Mouse (Mus musculus): Measurements from ENCODE around the gene Slc25a40. TPM values are rescaled to one million over a fixed set of nuclear protein-coding genes. Genes with fewer than 3 reads are reported as not detected.

Slc25a40 gene
- total RNA-seq (2021), result 10 to 100 TPM; 14.9 to 16.3 TPM

DNA sequence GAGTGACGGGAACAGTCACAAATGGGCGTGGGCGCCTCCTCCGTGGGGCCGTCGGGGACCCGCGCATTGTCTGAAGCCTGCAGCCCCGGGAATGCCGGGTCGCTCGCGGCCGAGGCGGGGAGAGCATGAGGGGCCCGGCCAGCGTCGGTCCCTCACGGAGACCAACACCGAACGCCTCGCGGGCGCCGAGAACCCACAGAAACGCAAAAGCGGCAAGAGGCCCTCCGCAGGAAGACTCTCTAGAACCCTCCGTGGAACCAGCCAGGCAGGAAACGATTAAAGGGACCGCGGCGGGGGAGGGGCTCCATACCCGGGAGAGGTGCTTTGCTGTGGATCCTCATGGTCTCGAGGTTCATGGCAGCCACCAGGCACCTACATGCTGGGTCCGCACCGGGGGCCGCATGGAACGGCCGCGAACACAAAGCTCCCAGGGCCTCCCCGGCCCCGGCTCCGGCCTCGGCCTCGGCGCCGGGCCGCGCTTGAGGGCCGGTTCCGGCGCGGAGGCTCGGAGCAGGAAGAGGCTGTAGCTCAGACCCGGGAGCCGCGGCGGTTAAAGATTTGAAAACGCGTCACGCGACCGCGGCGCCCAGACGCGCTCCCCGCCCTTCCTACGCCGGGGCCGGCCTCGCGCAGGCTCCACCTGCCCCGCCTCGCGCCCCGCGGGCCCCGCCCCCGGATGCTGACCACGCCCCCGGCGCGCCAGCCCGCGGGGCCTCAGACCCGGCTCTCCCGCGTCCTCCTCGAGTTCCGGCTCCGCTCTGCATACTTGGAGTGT lies at the start of gene Slc25a40, which contains the start of gene Dbf4:
Gene Slc25a40 (plus strand): TSS at position 694 of the 775 bp plus-strand sequence.
Gene Dbf4 (minus strand): TSS at position 560 of the 775 bp plus-strand sequence.
- intact Hi-C loops (cut with DNase I), result loop anchor here (10.0 kb wide), 1 partner anchor 258 kb away; no protein-coding TSS in a partner anchor
- DNase-seq, result peak; percentile 93

DNA sequence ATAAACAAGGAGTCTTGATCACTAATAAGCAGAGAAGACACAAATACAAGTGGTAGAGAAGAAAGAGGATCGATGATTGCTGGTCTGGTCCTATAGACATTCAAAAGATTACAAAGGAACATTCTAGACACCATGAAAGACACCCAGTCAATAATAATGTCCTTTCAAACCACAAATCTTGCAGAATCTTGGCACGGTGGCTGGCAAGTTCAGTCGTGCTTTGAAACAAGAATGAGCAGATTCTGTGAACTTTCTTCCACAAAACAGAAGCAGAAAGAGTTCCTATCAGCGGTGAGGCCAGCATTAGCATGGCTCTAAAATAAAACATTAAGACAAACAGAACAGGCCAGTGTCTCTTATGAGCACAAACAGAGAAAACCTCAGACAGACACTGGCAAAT lies 49.2 kb upstream of the Slc25a40 start:
- intact Hi-C loops (cut with DNase I), result no loop called here
- no peak for DNase-seq

DNA sequence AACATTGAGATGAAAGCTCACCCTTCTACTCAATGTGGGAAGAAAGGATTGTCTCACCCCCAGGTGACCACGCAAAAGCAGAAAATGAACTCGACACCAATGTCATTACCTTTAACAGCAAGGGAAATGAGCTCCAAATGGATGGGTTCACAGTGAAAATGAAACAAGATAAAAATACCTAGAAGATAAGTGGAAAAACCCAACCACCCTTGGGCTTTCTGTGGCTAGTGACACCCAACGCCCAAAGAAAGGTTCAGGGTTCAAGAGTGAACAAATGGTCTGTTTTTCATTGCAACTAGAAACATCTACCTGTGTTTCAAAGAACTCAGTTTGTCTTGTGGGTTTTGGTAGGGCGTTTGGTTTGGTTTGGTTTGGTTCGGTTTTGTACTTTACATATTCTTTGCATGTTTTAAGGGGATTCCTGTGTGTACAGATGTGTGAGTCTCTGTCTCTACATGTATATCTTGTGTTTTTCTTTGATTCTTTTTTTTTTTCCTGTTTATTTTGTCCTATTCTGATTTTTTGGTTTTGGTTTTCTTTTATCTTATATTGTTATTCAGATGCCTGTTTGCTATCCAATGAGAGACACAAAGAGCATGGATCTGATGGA lies 48.2 kb upstream of the Slc25a40 start:
- DNase-seq, result no peak
- intact Hi-C loops (cut with DNase I), result no loop called here

DNA sequence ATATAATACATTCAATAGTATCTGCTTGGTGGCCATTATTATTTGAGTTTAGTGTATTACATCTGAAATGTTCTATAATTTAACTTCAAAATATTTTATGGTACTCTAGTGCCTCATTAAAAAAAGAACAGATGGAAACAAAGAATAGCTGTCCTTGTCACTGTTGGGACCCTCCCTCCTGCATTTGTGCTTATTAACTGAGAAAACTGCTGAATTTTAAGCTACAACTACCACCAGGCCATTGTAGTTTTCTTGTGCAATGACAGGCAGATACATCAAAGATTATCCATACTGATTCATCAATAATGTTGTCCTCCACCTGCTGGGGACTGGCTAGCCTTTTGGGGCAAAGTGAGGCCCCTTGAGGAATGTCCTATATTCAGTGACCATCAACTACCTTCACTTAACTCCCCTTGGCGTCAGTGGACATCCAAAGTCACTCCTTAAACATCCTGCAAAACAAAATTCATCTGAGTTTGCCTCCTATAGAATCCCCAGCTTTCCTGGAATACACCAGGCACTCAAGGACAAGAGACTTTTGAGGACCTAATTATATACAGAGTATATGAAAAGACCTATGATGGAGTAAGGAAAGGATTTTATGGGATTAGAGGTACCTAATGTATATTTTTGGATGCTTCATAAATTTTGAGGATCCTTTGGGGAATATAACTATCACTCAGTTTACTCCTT lies 28.6 kb upstream of the Slc25a40 start:
- intact Hi-C loops (cut with DNase I), result no loop called here

DNA sequence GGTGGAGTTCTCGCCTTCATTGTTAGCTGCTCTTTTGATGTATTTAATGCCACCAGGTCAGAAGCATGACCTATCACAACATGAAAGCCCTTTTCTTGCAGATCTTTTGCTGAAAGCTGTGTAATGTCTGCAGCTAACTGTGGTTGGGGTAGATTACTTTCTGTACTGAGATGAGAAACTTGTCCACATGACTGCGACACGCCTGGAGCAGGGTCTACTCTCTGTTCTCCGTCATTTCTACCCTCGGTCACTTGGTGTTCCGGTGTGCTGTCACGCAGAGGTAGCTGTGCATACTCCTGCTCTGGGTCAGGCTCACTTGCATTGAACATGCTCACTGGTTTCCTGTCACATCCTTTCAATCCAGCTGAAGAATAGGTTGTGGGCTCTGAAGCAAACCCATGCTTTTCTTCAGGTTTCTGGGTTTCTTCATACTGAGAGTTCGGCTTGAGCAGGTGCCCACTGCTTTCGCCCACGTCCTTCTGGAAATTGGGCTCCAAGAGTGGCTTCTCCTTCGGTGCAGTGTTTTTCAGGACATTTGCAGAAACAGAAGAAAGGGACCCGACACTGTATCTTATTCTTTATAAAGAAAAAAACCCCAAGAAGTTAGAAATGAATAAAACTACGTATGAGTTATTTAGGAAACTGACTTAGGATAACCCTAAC lies 24.9 kb upstream of the Slc25a40 start:
- DNase-seq, result no peak
- intact Hi-C loops (cut with DNase I), result no loop called here

More for the DNA sequence above, 28.6 kb upstream of the Slc25a40 start:
- no peak for DNase-seq

DNA sequence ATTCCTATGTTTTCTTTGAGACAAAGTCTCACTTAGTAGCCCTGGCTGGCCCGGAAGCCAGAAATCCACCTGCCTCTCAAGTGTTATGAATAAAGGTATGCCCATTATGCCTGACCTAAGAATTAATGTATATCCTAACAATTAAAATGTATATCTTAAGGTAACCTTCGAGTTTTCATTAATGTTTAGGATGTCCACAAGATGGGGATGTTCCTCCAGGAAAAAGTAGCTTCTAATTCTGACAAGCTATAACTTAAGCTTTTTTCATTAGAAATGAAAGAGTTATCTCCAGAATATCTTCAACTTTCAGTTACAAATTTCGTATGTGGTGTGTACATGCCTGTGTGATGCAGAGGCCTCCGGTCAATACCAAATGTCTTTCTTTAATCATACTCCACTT lies 13.9 kb upstream of the Slc25a40 start:
- no peak for DNase-seq

DNA sequence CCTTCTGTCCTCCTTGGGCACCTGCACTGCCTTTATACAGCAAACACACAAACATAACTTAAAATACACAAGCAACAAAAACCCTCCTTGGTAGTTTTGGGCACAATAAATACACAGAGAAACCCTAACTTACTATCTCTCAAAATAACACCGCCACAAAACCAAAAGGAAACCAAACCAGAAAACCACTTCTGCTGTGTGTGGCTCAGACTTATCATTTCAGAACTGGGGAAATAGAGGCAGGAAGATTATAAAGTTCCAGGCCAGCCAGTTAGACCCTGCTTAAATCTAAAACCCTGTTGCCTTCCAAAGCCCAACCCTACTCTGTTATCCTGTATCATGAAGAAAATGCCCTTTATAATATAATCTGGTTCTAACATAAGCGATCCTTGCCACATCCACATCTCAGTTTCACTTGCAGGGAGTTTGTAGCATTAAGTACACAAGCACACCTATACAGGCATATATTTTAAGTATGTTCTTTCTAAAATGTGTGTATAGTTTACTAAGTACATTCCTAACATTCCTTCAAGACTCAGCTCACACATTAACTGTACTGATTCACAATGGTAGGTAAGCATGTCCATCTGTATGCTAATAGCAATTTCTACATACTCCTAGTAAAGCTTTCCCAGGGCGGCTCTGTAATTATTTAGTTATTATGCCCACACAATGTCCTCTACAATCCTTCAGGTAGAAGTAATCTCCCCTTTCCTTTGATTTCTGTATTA lies 5.8 kb upstream of the Slc25a40 start:
- no peak for DNase-seq
- intact Hi-C loops (cut with DNase I), result no loop called here

More for the DNA sequence above, 13.9 kb upstream of the Slc25a40 start:
- intact Hi-C loops (cut with DNase I), result no loop called here

DNA sequence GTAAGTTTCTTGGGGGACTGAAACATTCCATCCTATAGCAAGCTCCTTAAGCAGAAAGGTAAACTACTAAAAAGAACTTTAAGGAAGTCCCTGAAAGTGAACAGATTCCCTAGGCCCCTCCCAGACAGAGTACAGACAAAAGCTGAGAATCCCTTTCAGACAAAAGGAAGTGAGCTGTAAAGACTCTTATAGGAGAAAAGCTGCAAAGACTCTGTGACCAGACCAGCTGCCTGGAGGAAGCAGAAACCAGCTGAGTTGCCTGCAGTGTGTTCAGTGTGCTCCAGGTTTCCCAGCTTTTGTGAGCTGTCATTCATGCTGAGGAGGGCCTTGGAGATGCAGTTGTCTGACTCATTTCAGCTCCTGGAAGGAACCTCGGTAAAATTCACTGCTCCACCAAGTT lies 5.2 kb upstream of the Slc25a40 start:
- intact Hi-C loops (cut with DNase I), result no loop called here
- DNase-seq, result no peak

DNA sequence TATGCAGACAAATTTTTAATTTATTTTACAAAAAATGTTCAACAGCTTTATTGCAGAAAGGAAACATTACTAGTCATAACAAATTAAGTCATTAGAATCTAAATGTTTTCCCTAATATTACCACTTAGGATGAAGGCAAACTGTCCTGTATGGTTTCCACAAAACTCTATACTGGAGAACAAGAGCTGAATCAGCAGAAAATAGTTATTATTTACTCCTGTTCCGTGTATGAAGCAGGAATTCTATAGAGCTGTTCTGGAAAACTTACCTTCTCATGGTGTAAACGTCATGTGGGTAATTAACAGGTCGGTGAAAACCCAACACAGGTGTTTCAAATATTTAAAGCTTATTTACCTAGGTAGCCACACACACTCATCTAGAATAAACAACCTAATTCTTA lies 1.2 kb upstream of the Slc25a40 start:
- intact Hi-C loops (cut with DNase I), result loop anchor here (10.0 kb wide), 1 partner anchor 257 kb away; no protein-coding TSS in a partner anchor
- no peak for DNase-seq

DNA sequence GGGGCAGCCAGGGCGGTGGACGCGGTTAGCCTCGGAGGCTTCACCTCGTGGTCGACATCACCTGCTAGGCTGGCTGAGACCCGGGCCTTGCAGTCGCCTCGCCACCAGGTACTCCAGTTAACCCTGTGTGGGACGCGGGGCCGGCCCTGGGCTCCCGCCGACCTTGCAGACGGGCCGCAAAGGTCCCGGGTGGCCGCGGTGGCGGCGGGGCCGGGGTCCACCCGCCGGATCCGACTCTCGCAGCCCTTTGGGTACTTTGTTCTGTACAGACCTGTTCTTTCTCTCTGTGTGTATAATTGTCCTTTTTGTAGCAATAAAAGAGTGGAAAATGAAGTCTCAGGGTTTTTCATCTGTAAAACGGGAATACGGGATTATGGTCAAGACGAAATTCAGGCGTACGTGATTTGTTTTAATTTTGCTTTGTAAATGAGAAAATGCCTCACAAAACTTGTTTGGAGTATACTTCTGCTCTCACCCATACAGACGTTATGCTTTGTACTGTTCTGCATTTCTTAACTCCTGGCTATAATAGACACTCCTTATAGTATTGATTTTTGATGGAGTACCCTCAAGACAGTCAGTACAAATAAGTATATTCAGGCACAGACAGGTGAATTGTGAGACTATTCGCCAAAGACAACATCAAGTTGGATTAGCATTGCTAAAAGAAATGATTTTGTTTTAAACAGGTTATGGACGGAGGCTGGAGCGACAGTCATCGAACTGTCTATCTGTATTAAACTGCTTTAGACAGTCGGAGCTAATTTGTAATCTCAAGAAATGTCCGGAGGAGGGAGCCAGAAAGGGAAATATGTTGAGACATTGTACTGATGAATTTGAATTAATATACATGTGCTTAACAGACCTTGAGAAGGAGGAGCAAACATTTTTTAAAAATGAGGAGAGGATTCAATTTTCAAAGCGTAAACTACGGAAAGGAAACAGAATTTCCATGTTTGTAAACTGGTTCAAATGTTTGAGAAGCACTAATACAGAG lies 580 bp downstream of the Slc25a40 start:
- DNase-seq, result no peak
- intact Hi-C loops (cut with DNase I), result loop anchor here (10.0 kb wide), 1 partner anchor 258 kb away; no protein-coding TSS in a partner anchor

DNA sequence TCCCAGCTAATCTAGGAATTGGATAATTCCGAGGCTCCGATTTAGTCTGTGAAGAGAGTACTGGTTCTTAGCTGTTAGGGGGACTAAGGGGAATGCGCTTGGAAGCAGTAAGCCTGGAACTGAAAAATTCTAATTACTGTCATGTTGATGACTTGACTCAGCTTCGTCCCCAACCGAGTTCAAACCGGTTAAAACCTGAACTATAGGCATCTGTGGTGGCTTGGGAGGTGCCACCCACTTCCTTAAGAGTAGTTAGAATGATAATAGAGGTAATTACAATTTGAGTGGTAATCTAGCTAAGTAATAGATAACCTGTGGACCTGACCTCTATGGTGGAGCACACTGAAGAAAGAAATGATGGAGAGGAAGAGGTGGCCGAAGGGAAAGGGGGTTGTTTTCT lies 1.5 kb downstream of the Slc25a40 start:
- DNase-seq, result no peak
- intact Hi-C loops (cut with DNase I), result loop anchor here (10.0 kb wide), 1 partner anchor 259 kb away; no protein-coding TSS in a partner anchor

DNA sequence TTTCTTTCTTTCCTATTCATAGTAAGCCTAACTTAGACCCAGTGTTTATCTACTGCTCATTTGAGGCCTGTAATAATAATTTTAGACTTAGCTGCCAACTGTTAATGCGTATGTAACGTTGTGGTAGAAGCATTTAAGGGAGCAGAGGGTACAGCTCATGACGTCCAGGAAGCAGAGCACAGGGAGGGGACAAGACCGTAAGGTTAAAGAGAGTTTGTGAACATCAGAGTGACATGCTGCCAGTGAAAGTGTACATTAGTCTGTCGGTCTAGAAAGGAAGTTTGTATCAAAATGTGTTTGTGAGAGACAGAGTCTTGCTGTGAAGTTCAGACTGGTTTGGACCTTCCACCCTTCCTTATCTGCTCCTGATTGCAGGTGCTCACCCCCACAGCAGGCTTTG lies 3.2 kb downstream of the Slc25a40 start:
- intact Hi-C loops (cut with DNase I), result loop anchor here (10.0 kb wide), 1 partner anchor 261 kb away; no protein-coding TSS in a partner anchor
- no peak for DNase-seq

DNA sequence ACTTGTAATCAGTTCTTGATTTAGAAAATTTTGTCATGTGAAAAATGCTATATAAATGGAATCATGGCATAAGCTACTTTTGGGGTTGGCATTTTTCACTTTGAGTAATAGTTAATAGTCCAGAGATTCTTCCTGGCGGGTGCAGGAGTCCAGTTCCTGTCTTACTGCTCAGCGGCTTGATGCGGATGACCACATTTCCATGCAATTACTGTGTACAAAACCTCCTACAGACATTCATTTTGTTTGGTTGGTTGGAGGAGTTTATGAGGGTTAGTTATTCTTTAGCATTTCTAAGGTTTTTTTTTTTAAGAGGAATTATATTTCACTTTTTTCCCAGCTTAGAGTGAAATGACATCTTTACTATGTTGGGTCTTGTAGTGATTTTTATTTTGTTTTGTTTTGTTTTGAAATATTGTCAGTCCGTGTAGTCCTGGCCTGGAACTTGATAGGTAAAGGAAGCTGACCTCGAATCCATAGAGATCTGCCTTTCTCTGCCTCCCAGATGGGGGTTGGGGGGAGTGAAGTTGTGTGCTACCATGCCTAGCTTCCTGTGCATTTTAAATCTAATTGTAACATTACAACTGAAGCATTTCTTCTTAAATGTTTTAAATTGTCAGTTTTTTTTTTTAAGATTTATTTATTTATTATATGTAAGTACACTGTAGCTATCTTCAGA lies 15.0 kb downstream of the Slc25a40 start:
- no peak for DNase-seq
- intact Hi-C loops (cut with DNase I), result no loop called here

DNA sequence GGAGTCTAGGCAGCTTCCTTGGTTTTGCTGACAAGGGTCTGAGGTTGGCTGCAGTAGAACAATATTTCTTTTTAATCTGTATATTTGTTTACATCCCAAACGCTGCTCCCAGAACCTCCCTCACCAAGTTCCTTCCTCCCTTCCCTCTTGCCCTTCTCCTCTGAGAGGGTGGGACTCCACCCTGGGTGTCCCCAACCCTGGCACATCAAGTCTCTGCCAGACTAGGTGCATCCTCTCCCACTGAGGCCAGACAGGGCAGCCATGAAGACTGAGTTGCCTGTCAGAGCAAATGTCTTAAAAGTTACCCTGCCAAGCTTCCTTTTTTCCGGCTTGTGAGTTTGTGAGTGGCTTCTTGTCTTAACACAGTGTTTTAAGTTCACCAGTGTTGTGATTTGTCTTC lies 16.4 kb downstream of the Slc25a40 start:
- intact Hi-C loops (cut with DNase I), result no loop called here
- DNase-seq, result no peak

DNA sequence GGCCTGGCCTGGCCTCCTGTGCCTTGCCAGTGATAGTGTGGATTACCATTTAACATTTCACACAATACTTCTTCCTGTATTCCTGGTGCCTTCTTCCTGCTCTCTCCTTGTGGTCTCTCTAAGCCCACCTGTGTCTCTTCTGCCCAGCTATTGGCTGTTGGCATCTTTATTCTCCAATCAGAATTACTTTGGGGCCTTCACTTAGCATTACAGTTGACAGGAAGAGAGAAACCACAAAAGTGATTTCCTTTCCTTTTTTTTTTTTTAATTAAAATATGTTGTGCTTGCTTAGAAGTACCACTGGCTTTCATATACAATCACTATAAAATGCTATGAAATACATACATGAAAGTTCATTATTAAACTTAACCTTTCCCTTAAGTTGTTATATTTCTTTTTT lies 32.9 kb downstream of the Slc25a40 start:
- DNase-seq, result no peak
- intact Hi-C loops (cut with DNase I), result no loop called here

DNA sequence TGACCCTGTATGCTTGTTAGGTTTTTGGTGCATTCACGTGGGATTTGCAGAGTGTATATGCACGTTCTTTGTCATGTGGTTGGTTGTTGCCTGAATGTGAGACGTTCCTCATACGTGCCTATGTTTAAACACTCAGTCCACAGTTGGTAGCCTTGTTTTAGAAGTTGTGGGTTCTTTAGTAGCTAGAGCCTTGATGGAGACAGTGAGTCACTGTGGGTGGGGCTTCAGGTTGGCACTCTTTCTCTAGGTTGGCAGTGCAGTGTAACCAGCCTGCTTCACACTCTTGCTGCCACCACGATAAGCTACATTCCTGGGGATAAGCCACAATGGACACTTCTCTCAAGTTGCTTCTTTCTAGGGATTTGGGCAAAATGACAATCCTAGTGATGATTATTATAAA lies 33.9 kb downstream of the Slc25a40 start:
- intact Hi-C loops (cut with DNase I), result no loop called here
- DNase-seq, result no peak

DNA sequence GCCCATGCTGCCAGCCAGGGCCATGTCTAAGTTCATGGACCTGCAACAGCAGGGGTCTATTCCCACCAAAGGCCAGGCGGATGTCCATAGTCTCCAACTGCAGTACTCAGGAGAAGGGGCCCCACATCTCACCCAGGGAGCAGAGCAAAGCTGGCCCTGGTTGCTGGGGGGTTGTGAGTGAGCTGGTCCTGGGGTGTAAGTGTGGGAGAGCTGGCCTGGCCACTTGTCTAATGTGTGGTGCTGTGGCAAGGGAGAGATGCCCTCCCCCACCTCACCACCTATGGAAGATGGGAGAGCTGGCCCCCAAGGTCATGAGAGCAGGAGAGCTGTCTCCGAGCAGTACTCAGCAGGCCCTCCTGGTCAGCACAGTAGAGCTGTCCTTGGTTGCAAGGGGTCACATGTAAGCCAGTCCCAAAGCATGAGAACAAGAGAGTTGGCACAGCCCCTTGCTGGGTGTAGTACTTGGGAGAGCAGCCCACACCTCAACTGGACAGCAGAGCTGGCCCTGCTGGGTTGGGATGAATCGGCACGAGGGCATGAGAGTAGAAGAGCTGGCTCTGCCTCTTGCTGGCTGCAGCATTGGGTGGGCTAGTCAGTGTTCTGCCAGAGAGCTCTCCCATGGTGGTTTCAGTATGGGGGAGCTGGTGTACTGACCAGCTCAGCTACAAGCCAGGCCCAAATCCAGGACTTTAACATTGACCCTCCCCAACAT lies 65.5 kb downstream of the Slc25a40 start:
- intact Hi-C loops (cut with DNase I), result loop anchor here (10.0 kb wide), 1 partner anchor 357 kb away; no protein-coding TSS in a partner anchor
- DNase-seq, result no peak

All from left cerebral cortex, postnatal 4 days (tissue).